Mouse (Mus musculus): ENCODE results near the gene Cnn2.

DNA sequence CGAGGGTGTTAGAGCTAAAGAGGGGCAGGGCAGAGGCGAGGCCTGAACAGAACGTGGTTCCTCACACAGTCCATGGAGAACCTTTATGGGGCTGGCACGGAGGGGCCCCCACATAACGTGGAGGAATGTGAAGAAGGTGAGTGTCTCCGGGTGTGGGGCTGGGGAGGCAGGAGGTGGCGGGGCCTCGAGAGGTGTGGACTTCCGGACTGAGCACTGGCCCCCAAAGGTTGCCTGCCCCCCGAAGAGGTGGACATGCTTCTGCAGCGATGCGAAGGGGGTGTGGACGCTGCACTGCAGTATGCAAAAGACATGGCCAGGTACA is 32.9 kb downstream of the Cnn2 start:
- TF ChIP-seq CTCF (IDR thresholded peaks at IDR 0.05; ENCODE audit: control insufficient read depth, insufficient read depth, insufficient replicate concordance, low read depth, low read length) (no peak), POLR2A (IDR thresholded peaks at IDR 0.05; ENCODE audit: control insufficient read depth, low read depth, low read length) (no peak)

Measured in testis, adult 2 months (tissue).